Mouse (Mus musculus) cerebellum, postnatal 36 days (tissue): ENCODE measurements around the gene Mdp1.
A peak's percentile ranks its signal among the peaks of the same experiment; 100 is the strongest.

ENCODE experiments used
- DNase-seq, 2 experiments: peaks; one replicate each; pipeline ENCODE4 v3.0.0; 2021 to 2022; ENCODE audit warnings: mixed read lengths in 2 of 2

Mdp1 gene

GRCm38 (mm10) chr14:55642679-55643059 lies 17.6 kb downstream of the Mdp1 start:
- no peak for DNase-seq

- no peak for DNase-seq
These were observed 19.0 kb downstream of the Mdp1 start for GRCm38 (mm10) chr14:55641291-55641690.

GRCm38 (mm10) chr14:55640816-55641215 lies 19.5 kb downstream of the Mdp1 start:
- DNase-seq = no peak

GRCm38 (mm10) chr14:55637795-55638194 lies 22.5 kb downstream of the Mdp1 start, which contains the start of gene Gm49378:
Gm49378 (minus strand) TSS chr14:55637895.
- DNase-seq = no peak

GRCm38 (mm10) chr14:55635523-55636007 lies 24.7 kb downstream of the Mdp1 start, which contains the start of gene Ipo4:
Ipo4 (minus strand) TSS chr14:55635957.
- peak; percentile 85 for DNase-seq

- DNase-seq = peak; percentile 63 to 64
These were observed 25.3 kb downstream of the Mdp1 start for GRCm38 (mm10) chr14:55634874-55635522.

GRCm38 (mm10) chr14:55629312-55629711 lies 31.0 kb downstream of the Mdp1 start:
- DNase-seq = peak; percentile 28 to 32

- DNase-seq = no peak
These were observed 32.1 kb downstream of the Mdp1 start for GRCm38 (mm10) chr14:55628077-55628827.

- peak; percentile 42 to 50 for DNase-seq
These were observed 41.7 kb downstream of the Mdp1 start for GRCm38 (mm10) chr14:55618486-55619195.

- peak; percentile 69 to 73 for DNase-seq
These were observed 42.5 kb downstream of the Mdp1 start, which contains the start of gene Rec8 for GRCm38 (mm10) chr14:55617822-55618221. Rec8 (plus strand) TSS chr14:55618037.

GRCm38 (mm10) chr14:55616844-55617243 lies 43.5 kb downstream of the Mdp1 start:
- no peak for DNase-seq

GRCm38 (mm10) chr14:55615876-55616275 lies 44.4 kb downstream of the Mdp1 start:
- no peak for DNase-seq

- no peak for DNase-seq
These were observed 45.6 kb downstream of the Mdp1 start for GRCm38 (mm10) chr14:55614565-55615178.

- DNase-seq = no peak
These were observed 47.0 kb downstream of the Mdp1 start for GRCm38 (mm10) chr14:55613346-55613745.

GRCm38 (mm10) chr14:55608339-55608738 lies 52.0 kb downstream of the Mdp1 start:
- no peak for DNase-seq
